Mouse (Mus musculus) left cerebral cortex, adult 11 months (tissue): Measurements from ENCODE around the gene Dnm2.
A peak's percentile ranks its signal among the peaks of the same experiment; 100 is the strongest.
"Not testable (repeated sequence)": the region's sequence is repeated elsewhere in the genome, so short reads cannot be mapped to it uniquely, and the experiment has no call there.

Experiments
- DNase-seq: peaks from one replicate; pipeline ENCODE4 v3.0.0; 2022; ENCODE audit warnings: low spot score

Dnm2 gene

GRCm38 (mm10) chr9:21507753-21508430 is 83.2 kb downstream of the Dnm2 start:
- DNase-seq, result no peak

GRCm38 (mm10) chr9:21508871-21509404 is 84.2 kb downstream of the Dnm2 start:
- no peak for DNase-seq

- peak; percentile 93 for DNase-seq
Observed at GRCm38 (mm10) chr9:21509772-21510688, 85.3 kb downstream of the Dnm2 start, which contains the start of gene Tmed1. Tmed1 (minus strand) TSS chr9:21510252.

GRCm38 (mm10) chr9:21510689-21511015 is 85.9 kb downstream of the Dnm2 start:
- no peak for DNase-seq

- DNase-seq, result no peak
Observed at GRCm38 (mm10) chr9:21511052-21511451, 86.3 kb downstream of the Dnm2 start.

- no peak for DNase-seq
Observed at GRCm38 (mm10) chr9:21513466-21513865, 88.8 kb downstream of the Dnm2 start.

- DNase-seq, result no peak
Observed at GRCm38 (mm10) chr9:21517947-21518495, 93.3 kb downstream of the Dnm2 start.

DNA sequence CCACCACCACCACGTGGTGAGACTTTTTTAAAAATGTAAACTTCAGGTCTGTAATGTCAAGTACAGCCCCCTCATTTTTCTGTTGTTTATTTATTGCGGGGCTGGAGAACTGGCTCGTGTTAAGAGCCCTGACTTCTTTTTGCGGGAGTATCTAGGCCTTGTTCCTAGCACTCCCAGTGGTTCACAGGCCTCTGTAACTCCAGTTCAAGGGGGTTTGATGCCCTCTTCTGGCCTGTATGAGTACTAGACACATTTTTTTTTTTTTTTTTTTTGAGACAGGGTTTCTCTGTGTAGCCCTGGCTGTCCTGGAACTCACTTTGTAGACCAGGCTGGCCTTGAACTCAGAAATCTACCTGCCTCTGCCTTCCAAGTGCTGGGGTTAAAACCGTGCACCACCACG is 94.0 kb downstream of the Dnm2 start:
- not testable (repeated sequence) for DNase-seq

DNA sequence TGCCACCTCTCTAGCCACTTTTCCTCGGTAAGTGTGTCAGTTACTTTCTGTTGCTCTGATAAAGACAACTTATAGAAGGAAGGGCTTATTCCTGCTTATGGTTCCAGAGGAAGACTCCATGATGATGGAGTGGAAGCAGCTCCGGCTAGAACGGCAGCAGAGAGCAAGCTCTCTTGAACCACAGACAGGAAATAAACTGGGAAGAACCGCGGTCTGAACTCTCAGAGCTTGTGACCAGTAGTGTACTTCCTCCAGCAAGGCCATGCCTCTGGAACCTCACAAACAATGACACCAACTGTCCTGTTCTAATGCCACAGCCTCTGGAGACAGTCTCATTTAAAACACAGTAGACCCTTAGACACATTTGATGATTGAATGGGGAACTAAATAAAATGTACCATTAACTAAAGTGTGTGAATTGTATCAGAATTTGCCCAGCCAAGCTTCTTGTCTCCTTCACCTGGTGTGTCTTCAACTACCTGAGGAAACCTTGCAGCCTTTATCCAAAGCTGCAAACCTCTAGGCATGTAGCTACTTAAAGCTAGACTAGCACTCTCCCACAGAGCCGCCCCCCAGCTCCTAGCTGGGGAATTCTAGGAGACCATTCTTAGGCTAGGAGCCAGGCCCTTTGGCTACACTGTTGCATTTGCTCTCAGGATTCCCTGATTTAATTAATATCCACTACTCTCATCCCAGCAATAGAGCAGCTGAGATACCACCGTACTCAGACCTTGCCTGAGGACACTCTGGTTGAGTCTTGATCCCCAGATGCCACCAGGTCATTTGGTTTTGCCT is 100.6 kb downstream of the Dnm2 start:
- no peak for DNase-seq

DNA sequence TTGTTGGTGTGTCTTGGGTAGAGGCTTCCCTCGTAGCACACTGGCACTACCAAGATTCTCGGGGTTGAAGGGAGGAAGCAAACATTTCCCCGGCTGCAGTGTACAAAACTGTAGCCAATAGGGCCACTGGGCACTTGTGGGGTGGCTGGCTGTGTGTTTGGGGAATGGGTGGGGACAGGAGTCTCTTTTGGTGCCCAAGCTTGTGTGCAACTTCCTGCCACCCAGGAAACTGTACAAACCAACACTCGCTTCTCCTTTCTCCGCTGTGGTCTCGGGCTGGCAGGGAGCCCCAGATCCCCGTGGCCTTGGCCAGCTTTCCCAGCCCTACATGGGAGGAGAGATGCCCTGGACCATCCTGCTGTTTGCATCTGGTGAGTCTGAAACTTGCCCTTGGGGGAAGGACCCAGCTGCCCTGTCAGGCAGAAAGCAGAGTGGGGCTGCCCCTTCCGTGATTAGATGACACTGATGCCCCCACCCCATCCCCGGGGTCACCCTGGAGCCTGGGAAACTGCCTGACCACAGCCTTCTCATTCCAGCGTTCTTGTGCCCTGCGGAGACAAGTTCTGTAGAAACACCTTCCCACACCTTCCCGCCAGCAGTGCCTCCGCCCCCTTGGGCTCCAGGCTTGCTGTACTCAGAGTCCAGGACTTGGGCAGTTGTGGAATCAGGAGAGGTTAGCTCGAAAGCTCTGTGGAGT is 101.4 kb downstream of the Dnm2 start, which contains the start of gene AB124611:
AB124611 (plus strand) TSS at position 240 of the 697 bp plus-strand sequence.
- DNase-seq, result no peak

DNA sequence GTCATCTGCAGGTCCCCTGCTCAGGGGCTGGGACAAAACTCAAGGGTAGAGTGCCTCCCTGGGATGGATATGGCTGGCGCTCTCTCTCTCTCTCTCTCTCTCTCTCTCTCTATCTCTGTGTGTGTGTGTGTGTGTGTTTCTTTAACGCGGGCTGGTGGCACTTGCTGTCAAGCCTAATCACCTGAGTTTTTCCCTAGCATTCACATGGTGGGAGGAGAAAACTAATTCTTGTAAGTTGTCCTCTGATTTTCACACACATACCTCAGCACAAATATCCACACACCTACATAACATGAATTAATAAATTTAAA is 101.9 kb downstream of the Dnm2 start:
- DNase-seq, result no peak

- no peak for DNase-seq
Observed at GRCm38 (mm10) chr9:21527100-21527801, 102.5 kb downstream of the Dnm2 start.

GRCm38 (mm10) chr9:21527917-21528324 is 103.2 kb downstream of the Dnm2 start:
- DNase-seq, result no peak

DNA sequence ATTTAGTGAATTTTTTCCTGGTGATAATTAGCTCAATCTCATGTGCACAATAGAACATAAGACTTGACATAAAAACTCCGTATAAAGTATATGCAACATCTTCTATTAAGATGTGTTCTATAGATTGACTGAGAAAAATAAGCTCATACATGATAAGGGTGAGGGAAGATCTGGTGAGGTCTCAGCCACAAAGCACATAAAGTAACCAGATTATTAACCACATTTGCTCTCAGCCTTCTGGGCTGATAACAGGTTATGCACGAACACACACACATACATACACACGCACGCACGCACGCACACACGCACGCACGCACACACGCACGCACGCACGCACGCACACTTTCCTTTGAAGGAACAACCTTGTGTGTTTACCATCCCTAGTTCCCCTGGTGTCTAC is 111.8 kb downstream of the Dnm2 start:
- no peak for DNase-seq

DNA sequence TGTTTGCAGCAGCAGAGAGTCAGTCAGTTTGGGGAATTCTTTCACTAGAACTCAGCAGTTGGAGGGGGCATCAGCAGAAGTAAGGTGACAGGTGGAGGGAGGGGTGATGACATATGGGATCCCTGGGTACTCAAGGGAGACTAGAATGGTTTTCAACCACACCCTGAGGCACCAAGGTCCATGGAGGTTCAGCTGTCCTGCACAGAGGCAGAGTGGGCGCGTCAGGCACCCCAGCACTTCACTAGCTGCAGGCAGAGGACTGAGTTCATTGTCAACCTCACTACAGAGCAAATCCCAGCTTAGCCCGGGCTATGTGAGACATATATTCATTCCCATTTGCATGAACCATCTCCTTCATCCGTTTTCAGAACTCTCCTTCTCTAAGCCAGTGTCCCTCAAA is 112.3 kb downstream of the Dnm2 start:
- DNase-seq, result no peak

DNA sequence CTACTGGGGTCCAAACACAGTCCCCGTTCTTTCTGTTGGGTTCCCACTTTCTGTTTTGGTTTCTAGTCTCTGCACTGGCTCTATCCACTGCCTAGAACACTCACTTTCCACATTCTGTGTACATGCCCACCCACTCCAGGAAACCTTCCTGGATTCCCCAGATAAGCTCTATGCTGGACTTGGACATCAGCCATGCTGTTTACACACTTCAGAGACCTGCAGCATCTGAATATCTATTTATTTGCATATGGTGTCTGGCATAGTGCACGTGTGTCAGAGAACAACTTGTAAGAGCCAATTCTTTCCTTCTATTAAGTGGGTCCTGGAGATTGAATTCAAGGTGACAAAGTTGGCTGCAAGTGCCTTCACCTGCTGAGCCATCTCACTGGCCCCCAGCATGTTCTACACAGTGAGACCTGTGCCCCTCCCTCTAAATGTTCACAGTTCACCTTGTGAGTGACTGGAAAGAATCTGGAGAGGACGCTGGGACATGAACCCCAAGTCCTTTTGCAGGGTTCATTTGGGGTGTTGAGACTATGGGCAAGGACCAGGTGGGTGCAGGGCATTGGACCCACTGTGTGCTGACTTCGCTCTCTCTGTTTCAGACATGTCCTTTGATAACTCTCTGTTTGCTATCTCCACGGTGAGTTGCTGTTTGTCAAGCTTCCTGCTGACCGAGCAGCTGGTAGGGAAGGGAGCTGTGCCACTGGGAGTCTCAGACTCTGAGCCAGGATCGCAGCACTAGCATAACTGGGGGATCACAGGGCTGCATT is 115.5 kb downstream of the Dnm2 start:
- DNase-seq, result no peak

- not testable (repeated sequence) for DNase-seq
Observed at GRCm38 (mm10) chr9:21542001-21542400, 117.3 kb downstream of the Dnm2 start.

- DNase-seq, result no peak
Observed at GRCm38 (mm10) chr9:21545351-21545915, 120.7 kb downstream of the Dnm2 start.

GRCm38 (mm10) chr9:21545916-21546788 is 121.4 kb downstream of the Dnm2 start:
- DNase-seq, result peak; percentile 99
